Mouse (Mus musculus): ENCODE measurements around the gene Gm10382. TPM values are rescaled to one million over a fixed set of nuclear protein-coding genes. Genes with fewer than 3 reads are reported as not detected.
A peak's percentile ranks its signal among the peaks of the same experiment; 100 is the strongest.
"Not testable (repeated sequence)": the region's sequence is repeated elsewhere in the genome, so short reads cannot be mapped to it uniquely, and the experiment has no call there.

Gene Gm10382
- total RNA-seq, 2 experiments from 2014 or later: not detected

GRCm38 (mm10) chr5:125368156-125368555 is 21.0 kb upstream of the Gm10382 start:
- no peak for DNase-seq
- intact Hi-C loops (cut with DNase I): loop anchor here (1.0 to 2.0 kb wide), 2 partner anchors 97 to 467 kb away; no protein-coding TSS in a partner anchor

DNA sequence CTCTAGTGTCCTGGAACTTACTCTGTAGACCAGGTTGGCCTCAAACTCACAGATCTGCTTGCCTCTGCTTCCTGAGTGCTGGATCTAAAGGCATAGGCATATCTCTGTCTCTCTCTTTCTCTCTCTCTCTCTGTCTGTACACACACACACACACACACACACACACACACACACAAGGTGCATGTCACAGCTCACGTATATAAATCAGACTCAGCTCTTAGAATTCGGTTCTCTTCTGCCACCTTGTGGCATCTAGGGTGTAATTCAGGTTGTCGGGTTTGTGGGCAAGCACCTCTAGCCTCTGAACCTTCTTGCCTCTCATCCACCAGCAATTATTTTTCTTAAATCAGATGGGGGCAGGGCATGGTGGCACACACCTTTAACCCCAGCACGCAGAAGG is 20.6 kb upstream of the Gm10382 start:
- peak; percentile 68 to 70 for DNase-seq
- intact Hi-C loops (cut with DNase I): loop anchor here (1.0 to 2.0 kb wide), 2 partner anchors 97 to 468 kb away; no protein-coding TSS in a partner anchor

DNA sequence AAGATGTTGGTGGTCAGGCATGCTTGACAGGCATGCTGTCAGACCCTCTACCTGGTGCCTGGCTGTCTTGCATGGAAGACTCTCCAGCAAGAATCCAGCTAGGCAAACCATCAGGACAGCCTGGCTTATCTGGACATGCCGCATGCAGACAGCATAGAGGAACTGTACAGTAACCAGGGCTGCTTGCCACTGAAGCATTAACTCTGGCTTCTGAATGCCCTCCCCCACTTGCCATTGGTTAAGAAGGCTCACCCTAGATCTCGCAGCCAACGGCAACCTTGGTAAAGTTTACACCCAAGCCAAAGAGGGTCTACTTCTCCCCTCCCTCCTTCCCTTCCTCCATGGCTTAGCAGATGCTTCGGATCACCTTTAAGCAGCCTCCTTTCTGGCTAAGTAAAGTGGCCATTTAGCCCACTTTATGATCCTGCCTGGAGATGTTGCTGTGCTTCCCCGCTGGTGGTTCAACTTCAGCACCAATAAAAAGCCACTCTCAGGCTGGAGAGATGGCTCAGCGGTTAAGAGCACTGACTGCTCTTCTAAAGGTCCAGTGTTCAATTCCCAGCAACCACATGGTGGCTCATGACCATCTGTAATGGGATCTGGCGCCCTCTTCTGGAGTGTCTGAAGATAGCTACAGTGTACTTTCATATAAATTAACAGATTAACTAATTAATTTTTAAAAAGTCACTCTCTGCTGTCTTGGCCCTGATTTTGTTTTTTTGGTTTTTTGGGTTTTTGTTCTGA is 18.0 kb upstream of the Gm10382 start:
- intact Hi-C loops (cut with DNase I): no loop called here
- DNase-seq: no peak

DNA sequence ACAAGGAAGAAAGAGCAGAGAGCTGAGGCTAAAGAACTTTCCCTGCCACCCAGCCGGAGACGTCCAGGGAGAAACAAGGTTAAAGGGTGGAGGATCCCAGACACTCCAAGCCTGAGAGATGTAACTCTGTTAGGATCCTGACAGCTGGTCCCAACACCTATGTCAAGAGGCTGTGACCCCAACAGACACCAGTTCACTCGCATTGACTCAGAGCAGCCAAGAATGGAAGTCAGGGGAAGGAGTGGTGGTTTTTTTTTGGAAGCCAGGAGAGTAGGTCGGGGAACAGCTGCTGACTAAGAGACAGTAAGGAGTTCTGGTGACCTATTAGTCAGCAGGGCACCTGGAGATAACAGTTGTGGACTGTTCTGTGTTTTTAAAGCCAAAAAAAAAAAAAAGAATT is 17.1 kb upstream of the Gm10382 start:
- intact Hi-C loops (cut with DNase I): no loop called here

GRCm38 (mm10) chr5:125375871-125376270 is 13.3 kb upstream of the Gm10382 start:
- DNase-seq: no peak
- intact Hi-C loops (cut with DNase I): no loop called here

More for the DNA sequence above, 17.1 kb upstream of the Gm10382 start:
- DNase-seq: no peak

- no peak for DNase-seq
- intact Hi-C loops (cut with DNase I): no loop called here
Measured at GRCm38 (mm10) chr5:125377214-125377613, 11.9 kb upstream of the Gm10382 start.

DNA sequence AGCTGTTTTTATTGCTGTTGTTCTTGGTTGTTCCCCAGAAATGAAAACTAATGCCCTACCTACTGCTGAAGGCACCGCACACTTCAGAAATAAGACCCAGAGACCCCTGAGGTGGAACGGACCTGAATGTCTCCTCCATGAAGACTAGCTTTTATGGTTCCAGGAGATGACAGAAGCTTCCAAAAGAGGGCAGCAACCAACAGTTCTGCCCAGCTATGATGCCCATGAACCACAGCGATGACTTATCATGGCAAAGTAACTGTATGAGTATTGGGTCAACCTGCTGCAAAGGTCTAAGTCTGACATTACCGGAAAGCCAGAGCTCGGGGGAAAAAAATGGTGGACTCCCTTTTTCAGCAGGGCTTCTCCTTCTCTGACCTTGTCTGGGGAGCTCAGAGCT is 10.2 kb upstream of the Gm10382 start:
- no peak for DNase-seq
- intact Hi-C loops (cut with DNase I): no loop called here

- intact Hi-C loops (cut with DNase I): loop anchor here (2.0 to 5.0 kb wide), 2 partner anchors 81 to 125 kb away; no protein-coding TSS in a partner anchor
- DNase-seq: peak in 1 of 2 experiments; percentile 18
Measured at GRCm38 (mm10) chr5:125381954-125382672, 7.0 kb upstream of the Gm10382 start.

DNA sequence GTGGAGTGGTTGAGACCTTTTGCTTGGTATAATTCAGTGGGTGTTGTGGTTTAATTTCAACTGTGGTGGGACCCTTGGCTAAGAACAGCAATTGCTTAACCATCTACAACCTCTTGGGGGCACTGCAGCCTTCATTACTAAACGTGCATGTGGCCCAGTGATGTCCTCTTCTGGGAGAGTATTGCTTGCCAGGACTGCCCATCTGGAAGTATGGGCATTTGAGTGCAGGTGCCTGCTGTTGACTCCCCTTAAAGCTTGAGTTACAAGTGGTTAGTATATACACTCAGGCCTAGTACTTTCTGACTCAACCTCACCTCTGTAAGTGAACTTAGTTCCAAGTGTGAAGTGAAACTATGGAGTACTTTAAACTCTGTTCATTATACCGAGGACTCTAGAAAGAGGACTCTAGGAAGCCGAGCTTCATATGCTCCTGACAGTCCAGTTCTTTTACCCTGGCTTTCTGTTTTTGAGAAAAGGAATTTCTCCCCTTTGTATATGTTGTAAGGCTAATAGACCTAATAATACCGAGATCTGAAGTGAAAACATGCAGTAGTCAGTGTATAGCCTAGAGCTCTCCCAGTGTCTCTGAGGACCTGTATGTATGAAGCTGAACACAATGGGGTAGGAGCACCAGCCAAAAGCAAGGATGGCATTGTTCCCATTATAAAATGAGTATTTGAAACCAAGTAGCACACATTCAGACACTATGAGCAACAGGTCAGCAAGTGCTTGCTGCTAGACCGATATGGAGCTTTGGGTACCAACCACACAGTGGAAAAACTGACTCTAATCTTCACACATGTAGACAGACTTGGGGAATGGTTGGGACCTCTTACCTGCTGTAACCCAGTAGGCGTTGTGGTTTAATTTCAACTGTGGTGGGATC is 6.2 kb upstream of the Gm10382 start:
- intact Hi-C loops (cut with DNase I): loop anchor here (2.0 to 5.0 kb wide), 2 partner anchors 80 to 124 kb away; no protein-coding TSS in a partner anchor

DNA sequence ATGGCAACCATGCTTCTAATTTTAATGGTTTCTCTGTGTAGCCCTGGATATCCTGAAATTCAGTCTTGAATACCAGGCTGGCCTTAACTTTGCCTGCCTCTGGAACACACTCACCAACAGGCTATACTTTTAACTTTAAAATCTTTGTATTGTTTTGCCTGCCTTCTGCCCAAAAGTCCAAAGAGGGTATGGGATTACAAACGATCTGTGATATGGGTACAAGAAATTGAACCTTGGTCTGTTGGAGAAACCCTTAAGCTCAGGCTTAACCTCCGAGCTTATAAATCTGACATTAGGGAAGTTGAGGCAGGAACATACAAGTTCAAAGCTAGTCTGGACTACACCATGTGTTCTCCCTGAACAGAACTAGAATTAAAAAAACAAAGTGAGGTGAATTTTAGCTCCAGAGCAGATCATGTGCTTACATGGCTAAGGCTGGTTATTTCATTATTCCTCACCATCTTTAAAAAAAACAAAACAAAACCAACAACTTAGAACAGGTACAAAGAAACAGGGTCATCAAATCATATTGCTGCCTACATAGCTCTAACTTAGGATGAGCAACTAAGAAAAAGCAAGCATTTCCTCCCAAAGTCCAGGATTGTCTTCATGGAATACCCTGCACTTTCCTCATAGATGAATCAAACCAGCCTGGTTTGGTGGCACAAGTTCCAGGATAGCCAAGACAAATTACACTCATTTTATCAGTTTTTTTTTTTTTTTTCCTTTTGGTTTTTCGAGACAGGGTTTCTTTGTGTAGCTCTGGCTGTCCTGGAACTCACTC is 5.3 kb upstream of the Gm10382 start:
- intact Hi-C loops (cut with DNase I): loop anchor here (2.0 to 5.0 kb wide), 2 partner anchors 79 to 123 kb away; no protein-coding TSS in a partner anchor
- DNase-seq: no peak

More for the DNA sequence above, 6.2 kb upstream of the Gm10382 start:
- DNase-seq: peak in 1 of 2 experiments; percentile 61

GRCm38 (mm10) chr5:125384512-125385214 is 4.5 kb upstream of the Gm10382 start:
- DNase-seq: no peak
- intact Hi-C loops (cut with DNase I): loop anchor here (5.0 kb wide), 1 partner anchor 123 kb away; no protein-coding TSS in a partner anchor

- DNase-seq: no peak
Measured at GRCm38 (mm10) chr5:125385215-125385940, 3.7 kb upstream of the Gm10382 start.

DNA sequence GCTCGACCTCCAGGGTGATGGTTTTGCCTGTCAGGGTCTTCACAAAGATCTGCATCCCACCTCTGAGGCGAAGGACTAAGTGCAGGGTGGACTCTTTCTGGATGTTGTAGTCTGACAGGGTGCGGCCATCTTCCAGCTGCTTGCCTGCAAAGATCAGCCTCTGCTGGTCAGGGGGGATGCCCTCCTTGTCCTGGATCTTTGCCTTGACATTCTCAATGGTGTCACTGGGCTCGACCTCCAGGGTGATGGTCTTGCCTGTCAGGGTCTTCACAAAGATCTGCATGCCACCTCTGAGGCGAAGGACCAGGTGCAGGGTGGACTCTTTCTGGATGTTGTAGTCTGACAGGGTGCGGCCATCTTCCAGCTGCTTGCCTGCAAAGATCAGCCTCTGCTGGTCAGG is 1.8 kb upstream of the Gm10382 start:
- intact Hi-C loops (cut with DNase I); DNase-seq: not testable (repeated sequence)

More at GRCm38 (mm10) chr5:125385215-125385940, 3.7 kb upstream of the Gm10382 start:
- intact Hi-C loops (cut with DNase I): no loop called here

- peak in 1 of 2 experiments; percentile 18 for DNase-seq
- intact Hi-C loops (cut with DNase I): loop anchor here (2.0 kb wide), 1 partner anchor 16 kb away; no protein-coding TSS in a partner anchor
Measured at GRCm38 (mm10) chr5:125388358-125389092, 597 bp upstream of the Gm10382 start.

- DNase-seq: peak; percentile 91 to 94
- intact Hi-C loops (cut with DNase I): loop anchor here (2.0 kb wide), 1 partner anchor 15 kb away; no protein-coding TSS in a partner anchor
Measured at GRCm38 (mm10) chr5:125389579-125390441, 688 bp downstream of the Gm10382 start, which contains the start of gene Ubc. Ubc (minus strand) TSS chr5:125390202.

DNA sequence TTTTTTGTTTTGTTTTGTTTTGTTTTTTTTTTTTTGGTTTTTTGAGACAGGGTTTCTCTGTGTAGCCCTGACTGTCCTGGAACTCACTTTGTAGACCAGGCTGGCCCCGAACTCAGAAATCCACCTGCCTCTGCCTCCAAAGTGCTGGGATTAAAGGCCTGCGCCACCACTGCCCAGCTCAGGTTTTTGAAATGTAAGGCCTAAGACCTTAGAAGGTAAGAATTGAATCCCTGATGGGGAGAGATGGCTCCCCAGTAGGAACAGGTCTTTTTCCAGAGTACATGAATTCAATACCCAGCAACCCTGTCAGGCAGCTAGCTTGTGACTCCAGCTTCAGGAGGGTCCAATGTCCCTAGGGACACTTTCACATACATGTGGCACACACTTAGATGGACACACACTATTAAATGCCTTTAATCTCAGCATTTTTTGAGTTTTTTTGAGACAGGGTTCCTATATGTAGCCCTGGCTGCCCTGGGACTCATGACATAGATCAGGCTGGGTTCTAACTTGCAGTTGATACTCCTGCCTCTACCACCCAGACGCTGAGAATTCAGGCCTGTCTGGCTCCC is 1.9 kb downstream of the Gm10382 start:
- intact Hi-C loops (cut with DNase I): no loop called here
- peak in 1 of 2 experiments; percentile 44 for DNase-seq

Measured in heart, postnatal 36 days (tissue).